Mouse (Mus musculus) kidney, adult 10 weeks (tissue): ENCODE measurements around the gene Chaf1b. TPM values are rescaled to one million over a fixed set of nuclear protein-coding genes. Genes with fewer than 3 reads are reported as not detected.

Source experiments
- polyA plus RNA-seq: library from polyadenylated mRNA; stranded (reverse); fragments of 350-450 nt; fragmentation: Illumina TruSeq; extraction: RNeasy Lipid Tissue Mini Kit (QIAGEN cat#74804); gene quantifications from one replicate; pipeline ENCODE4 v1.2.3, GENCODE M21; 2014; ENCODE audit warnings: low read depth, low replicate concordance

Chaf1b gene
- 0.32 TPM for polyA plus RNA-seq

GRCm38 (mm10) chr16:93883423-93884085 is at the start of gene Chaf1b:
Gene Chaf1b (plus strand): TSS chr16:93883901.

Other genes starting within 250 kb of the Chaf1b start
- 1.5 TPM for gene Cbr3, start 200.7 kb upstream of the Chaf1b start, polyA plus RNA-seq
- gene Dop1b, start 172.0 kb upstream of the Chaf1b start, polyA plus RNA-seq = 4.2 TPM
- gene Morc3, start 51.8 kb upstream of the Chaf1b start, polyA plus RNA-seq = 46.5 TPM
- not detected for gene Cldn14, start 124.9 kb downstream of the Chaf1b start, polyA plus RNA-seq
- gene Sim2, start 201.0 kb downstream of the Chaf1b start, polyA plus RNA-seq = 5.0 TPM